Mouse (Mus musculus): ENCODE measurements around the gene Zfp536.

DNA sequence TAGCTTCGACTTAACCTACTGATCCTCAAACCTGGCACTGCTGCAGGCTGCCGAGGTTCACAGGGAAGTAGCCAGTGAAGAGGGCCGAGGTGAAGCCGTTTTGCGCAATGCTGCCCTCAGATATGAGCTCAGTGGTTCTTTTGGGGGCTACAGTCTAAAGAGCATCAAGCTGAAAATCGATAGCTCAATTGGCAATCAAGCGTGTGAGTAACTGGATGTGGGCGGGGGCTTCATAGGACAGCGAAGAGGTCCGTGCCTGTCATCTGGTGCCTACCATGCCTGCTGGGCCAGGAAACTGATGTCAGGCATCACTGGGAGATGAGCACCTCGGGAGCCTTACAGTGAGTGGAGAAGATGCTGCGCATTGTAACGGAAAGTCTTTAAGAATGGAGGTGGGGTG is 333.5 kb downstream of the Zfp536 start:
- TF ChIP-seq CTCF (IDR thresholded peaks at IDR 0.05; ENCODE audit: low read depth) (no peak), EP300 (IDR thresholded peaks at IDR 0.05; ENCODE audit: low read depth) (no peak)

Measured in heart, postnatal 0 days (tissue).